Mouse (Mus musculus) heart, adult 2 months (tissue): Measurements from ENCODE around the gene Wwc2.

Source experiments
- CTCF ChIP-seq: fragments of 200-600 bp; IDR thresholded peaks from 2 replicates; pipeline ENCODE4 v1.8.1; 2022; ENCODE audit warnings: antibody characterized with exemption, mild to moderate bottlenecking, moderate library complexity
- POLR2A ChIP-seq: fragments of 200-500 bp; IDR thresholded peaks from 2 replicates; pipeline ENCODE4 v1.6.1; 2011; ENCODE audit warnings: mild to moderate bottlenecking, low read depth, low read length, control low read depth; ENCODE audit not compliant: insufficient read depth

- peak; percentile 25; the same call in 1 of the 2 replicates for TF ChIP-seq POLR2A
- TF ChIP-seq CTCF, result no peak
These were observed 138.8 kb downstream of the Wwc2 start for GRCm38 (mm10) chr8:47851824-47852502.
